In genomic region chr5:31083949-31084348, GRCm38 (mm10) we compare ENCODE assay signal across 1 mouse cellular context.
A peak's percentile ranks its signal among the peaks of the same experiment; 100 is the strongest.
TF ChIP-seq lines count a peak whose summit lies in the region.

No protein-coding gene starts in this region.

TF ChIP-seq in CH12.LX, 34 proteins besides CTCF, POLR2A, EP300 and RAD21:
- TF ChIP-seq USF1 (IDR thresholded peaks at IDR 0.05; ENCODE audit: low read depth, low read length) (no peak), ZNF384 (IDR thresholded peaks at IDR 0.05; ENCODE audit: low read depth, low read length) (no peak), CHD2 (IDR thresholded peaks at IDR 0.05; ENCODE audit: low read length) (peak; percentile 82; the same call in 1 of the 2 replicates), MAFK (IDR thresholded peaks at IDR 0.05; ENCODE audit: insufficient replicate concordance, low read length) (peak; percentile 61; the same call in 1 of the 2 replicates), NELFE (IDR thresholded peaks at IDR 0.05; ENCODE audit: low read depth, low read length) (no peak), JUND (conservative IDR thresholded peaks at IDR 0.05; ENCODE audit: low read depth, low read length) (no peak), MEF2A (IDR thresholded peaks at IDR 0.05; ENCODE audit: borderline replicate concordance, low read depth, low read length) (peak; percentile 49; the same call in 1 of the 2 replicates), CHD1 (IDR thresholded peaks at IDR 0.05; ENCODE audit: low read depth, low read length) (no peak), HCFC1 (IDR thresholded peaks at IDR 0.05; ENCODE audit: low read depth, low read length) (no peak), RCOR1 (conservative IDR thresholded peaks at IDR 0.05; ENCODE audit: low read depth, low read length) (0 out of 2 replicates have a peak, but pooled peaks have one; percentile 25), POLR2AphosphoS2 (IDR thresholded peaks at IDR 0.05; ENCODE audit: low read depth, low read length) (no peak), ZKSCAN1 (IDR thresholded peaks at IDR 0.05; ENCODE audit: borderline replicate concordance, low read depth, low read length) (no peak), E2F4 (IDR thresholded peaks at IDR 0.05; ENCODE audit: insufficient replicate concordance, low read depth, low read length) (no peak), SMC3 (IDR thresholded peaks at IDR 0.05; ENCODE audit: low read depth, low read length) (no peak), ELF1 (IDR thresholded peaks at IDR 0.05; ENCODE audit: low read depth, low read length) (no peak), ETS1 (conservative IDR thresholded peaks at IDR 0.05; ENCODE audit: low read depth, low read length) (peak; percentile 73), ZMIZ1 (IDR thresholded peaks at IDR 0.05; ENCODE audit: low read depth, low read length) (no peak), MYC (IDR thresholded peaks at IDR 0.05; ENCODE audit: low read depth, low read length) (no peak), KAT2A (IDR thresholded peaks at IDR 0.05; ENCODE audit: insufficient replicate concordance, low read length) (no peak), ZC3H11A (IDR thresholded peaks at IDR 0.05; ENCODE audit: low read depth, low read length) (no peak), SIN3A (IDR thresholded peaks at IDR 0.05; ENCODE audit: low read length) (peak; percentile 36; the same call in 1 of the 2 replicates), MXI1 (IDR thresholded peaks at IDR 0.05; ENCODE audit: low read depth, low read length) (no peak; the same call in 1 of the 2 replicates), MAX (IDR thresholded peaks at IDR 0.05; ENCODE audit: low read length) (0 out of 2 replicates have a peak, but pooled peaks have one; percentile 30), PAX5 (IDR thresholded peaks at IDR 0.05; ENCODE audit: low read length) (no peak), IRF4 (IDR thresholded peaks at IDR 0.05; ENCODE audit: low read depth, low read length) (peak; percentile 71), BHLHE40 (IDR thresholded peaks at IDR 0.05; ENCODE audit: low read depth, low read length) (peak; percentile 80), UBTF (IDR thresholded peaks at IDR 0.05; ENCODE audit: low read depth, low read length) (no peak), GABPA (IDR thresholded peaks at IDR 0.05; ENCODE audit: insufficient replicate concordance, low read depth, low read length) (no peak), USF2 (conservative IDR thresholded peaks at IDR 0.05; ENCODE audit: low read depth, low read length) (no peak), TCF12 (IDR thresholded peaks at IDR 0.05; ENCODE audit: low read depth, low read length) (peak; percentile 58), NRF1 (IDR thresholded peaks at IDR 0.05; ENCODE audit: low read depth, low read length) (no peak), MAZ (IDR thresholded peaks at IDR 0.05; ENCODE audit: low read depth, low read length) (peak; percentile 52; the same call in 1 of the 2 replicates), JUN (IDR thresholded peaks at IDR 0.05; ENCODE audit: insufficient read depth, low read depth, low read length) (no peak), TBP (conservative IDR thresholded peaks at IDR 0.05; ENCODE audit: low read depth, low read length) (no peak)
